Mouse (Mus musculus) ovary, postnatal 36 days (tissue): ENCODE measurements around the gene Ndufv1.
"Not testable (repeated sequence)": the region's sequence is repeated elsewhere in the genome, so short reads cannot be mapped to it uniquely, and the experiment has no call there.

Experiments
- DNase-seq: peaks from one replicate; pipeline ENCODE4 v3.0.0; 2022; ENCODE audit warnings: low spot score, mixed read lengths

Ndufv1 gene

GRCm38 (mm10) chr19:4012432-4013022 is at the start of gene Ndufv1:
Gene Ndufv1 (minus strand): TSS chr19:4012806.
- peak; percentile 93 for DNase-seq

DNA sequence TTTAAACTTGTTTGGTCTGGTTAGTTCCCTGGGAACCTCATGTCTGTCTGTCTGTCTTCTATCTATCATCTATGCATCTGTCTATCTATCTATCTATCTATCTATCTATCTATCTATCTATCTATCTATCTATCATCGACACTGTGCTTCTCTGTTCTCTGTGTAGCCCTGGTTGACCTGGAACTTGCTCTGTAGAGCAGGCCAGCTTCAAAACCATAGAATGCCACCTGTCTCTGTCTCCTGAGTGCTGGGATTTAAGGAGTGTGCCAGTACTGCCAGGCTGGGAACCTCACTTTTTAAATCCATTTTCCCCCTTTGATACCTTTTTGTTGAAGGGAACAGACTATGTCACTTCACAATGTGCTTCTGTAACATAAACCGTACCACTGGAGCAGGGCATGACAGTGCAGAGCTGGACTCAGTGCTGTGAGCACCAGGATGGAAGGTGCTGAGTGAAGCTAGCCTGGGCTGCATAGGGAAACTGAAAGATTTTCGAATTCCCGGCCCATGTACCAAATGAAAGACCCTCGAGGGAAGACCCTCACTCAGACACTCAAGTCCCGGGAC is 48.4 kb upstream of the Ndufv1 start:
- no peak for DNase-seq

- DNase-seq = not testable (repeated sequence)
Measured at GRCm38 (mm10) chr19:4060044-4060898, 47.7 kb upstream of the Ndufv1 start.

DNA sequence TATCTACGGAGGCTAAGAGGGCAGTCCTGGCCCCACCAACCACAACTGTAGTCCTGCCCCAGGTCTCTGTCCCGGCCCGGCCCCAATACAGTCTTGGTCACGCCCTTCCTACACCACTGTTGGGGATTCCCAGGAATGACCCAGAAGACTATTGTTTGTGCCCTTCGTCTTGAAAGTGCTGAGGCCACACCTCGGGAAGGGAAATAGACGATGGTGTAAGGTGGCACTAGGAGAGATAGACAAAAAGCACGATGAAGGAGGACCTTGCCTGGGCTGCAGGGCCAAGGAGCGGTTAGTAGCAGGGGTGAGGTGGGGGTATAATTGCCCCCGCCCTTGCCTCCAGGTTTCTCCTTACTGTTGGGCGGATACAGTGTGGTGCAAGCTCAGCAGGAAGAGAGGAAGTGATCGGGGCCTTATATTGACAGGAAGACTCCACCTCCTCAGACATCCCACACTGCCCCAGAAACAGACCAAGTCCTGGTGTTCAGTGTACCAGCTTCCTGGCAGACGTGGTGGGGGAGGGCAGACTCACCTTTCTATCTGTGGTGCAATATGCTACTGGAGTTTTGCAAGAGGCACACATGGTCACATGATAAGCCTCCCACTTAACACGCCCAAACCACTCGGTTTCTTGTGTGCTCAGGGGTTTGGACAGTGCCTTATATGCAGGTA is 46.6 kb upstream of the Ndufv1 start, which contains the start of gene Gstp3:
Gene Gstp3, minus strand, starts transcription at position 501 of the 672 bp plus-strand sequence.
- DNase-seq = no peak

GRCm38 (mm10) chr19:4058581-4058980 is 46.0 kb upstream of the Ndufv1 start:
- DNase-seq = no peak

DNA sequence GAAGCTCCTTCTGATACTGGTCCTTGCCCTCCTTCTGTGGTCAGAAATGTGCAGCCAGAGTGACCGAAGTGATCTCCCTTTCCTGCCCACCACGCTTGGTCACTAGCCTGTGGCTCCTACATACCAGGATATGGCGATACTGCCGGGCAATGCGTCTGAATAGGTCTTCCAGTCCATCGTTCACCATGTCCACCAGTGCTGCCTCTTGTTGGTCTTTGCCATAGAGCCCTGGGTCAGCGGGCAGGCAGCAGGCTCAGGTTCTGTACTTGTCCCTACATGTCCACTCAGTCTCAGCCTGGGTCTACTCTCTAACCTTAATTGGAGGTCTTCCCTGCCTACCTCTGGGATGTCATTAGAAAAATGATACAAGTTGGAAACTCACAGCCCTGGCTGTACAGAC is 45.4 kb upstream of the Ndufv1 start:
- no peak for DNase-seq

- no peak for DNase-seq
Measured at GRCm38 (mm10) chr19:4057389-4057788, 44.8 kb upstream of the Ndufv1 start.

DNA sequence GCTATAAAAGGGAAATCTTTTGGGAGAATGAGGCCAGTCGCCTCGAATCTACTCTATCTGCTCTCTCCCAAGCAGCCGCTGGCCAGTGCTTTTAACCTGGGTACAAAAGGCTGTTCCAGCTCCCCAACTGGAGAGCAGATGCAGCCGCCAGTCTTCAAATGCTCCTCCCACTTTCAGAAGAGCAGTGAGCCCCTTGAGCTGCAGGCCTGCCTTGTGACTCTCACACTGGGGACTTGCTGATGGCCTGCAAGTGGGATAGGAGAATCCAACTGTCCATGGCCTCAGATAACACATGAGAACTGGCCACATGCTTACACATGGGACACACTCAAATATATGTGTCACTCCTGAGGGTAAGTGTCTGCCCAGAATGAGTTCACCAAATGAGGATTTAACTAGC is 44.1 kb upstream of the Ndufv1 start:
- no peak for DNase-seq

DNA sequence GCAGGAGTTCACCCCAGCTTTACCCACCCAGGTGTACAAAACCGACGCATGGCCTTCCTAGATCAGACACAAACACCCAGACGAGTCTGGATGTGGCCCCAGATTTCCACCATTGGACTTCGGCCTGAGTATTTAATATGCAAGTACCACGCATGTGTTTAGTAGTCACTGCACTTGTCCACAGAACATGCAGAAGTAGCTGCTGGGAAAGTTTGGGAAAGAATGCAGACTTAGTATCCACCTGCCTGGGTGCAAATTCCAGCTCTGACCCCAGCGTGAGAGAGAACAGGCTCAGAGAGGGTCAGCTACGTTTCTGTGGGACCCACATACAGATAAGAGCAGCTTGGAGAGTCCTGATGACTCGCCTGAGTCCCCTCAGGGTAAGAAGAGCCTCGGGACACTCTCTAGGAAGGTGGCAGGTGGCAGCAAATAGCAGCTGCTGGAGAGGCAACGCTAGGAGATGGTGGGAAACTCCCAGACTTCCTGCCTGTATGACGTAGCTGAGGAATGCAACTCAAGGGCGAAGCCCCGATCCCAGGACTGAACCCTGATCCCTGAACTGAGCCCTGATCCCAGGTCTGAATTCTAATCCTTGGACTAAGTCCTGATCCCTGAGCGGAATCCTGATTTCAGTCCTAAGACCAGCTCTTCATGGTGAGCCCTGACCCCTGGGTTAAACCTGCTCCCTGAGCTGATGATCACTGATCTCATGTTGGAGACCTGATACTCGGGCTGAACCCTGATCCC is 43.5 kb upstream of the Ndufv1 start:
- DNase-seq = no peak

- no peak for DNase-seq
Measured at GRCm38 (mm10) chr19:4055216-4055946, 42.8 kb upstream of the Ndufv1 start.

DNA sequence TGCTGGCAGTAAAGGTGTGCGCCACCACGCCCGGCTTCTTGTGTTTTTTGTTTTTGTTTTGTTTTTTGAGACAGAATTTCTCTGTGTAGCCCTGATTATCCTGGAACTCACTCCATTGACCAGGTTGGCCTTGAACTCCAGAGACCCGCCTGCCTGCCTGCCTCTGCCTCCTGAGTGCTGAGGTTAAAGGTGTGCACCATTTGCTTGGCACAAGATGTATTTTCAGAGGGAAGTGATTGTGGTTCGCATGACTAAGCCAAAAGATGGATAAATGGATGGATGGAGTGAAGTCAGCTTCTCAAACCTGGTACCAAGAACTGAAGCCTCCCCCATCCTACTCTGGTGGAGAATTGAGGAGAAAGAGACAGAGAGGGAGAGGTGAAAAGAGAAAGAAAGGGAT is 42.0 kb upstream of the Ndufv1 start:
- DNase-seq = no peak

DNA sequence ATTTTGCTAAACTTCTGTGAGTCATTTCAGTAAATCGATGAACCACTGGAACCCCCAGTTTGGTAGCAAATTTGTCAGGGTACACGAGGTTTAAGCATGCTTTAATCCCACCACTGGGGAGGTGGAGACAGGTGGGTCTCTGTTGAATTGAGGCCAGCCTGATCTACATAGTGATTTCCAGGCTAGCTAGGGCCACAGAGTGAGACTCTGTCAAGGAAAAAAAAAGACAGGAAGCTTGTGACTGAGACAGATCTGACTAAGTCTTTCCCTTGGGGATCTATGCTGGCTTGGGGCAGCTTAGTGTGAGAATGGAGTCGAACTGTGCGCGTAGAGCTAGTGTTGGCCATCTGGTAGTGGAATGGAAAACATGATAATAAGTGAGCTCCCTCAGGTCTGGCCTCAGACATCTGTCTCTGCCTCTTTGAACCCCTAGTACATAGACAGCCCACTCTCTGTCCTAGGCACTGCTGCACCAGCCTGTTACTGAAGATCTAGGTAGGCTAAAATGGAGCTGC is 40.0 kb upstream of the Ndufv1 start:
- DNase-seq = no peak

- DNase-seq = peak; percentile 63
Measured at GRCm38 (mm10) chr19:4051741-4052515, 39.3 kb upstream of the Ndufv1 start.

DNA sequence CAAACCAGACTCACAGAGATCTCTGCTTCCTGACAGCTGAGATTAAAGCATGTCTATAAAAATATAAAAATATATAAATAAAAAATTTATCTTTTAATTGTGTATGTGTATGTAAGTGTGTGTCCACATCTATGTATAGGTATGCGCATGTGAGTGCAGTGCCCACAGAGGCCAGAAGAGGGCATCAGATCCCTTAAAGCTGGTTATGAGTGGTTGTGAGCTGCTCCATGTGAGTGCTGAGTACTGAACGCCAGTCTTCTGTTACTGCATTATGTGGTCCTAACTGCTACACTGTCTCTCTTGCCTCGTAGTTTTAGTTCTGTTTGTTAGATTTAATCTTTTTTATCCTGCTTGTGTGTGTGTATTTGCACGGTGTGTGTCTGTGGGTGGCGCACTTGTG is 38.4 kb upstream of the Ndufv1 start:
- no peak for DNase-seq

DNA sequence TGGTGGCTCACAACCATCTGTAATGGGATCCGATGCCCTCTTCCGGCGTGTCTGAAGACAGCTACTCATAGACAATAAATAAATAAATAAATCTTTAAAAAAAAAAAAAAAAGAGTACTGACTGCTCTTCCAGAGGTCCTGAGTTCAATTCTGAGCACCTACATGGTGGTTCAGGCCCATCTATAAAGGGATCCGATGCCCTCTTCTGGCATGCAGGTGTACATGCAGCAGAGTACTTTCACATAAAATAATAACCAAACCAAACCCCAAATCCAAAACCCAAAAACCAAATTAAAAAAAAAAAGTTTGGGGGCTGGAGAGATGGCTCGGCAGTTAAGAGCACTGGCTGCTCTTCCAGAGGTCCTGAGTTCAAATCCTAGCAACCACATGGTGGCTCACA is 36.5 kb upstream of the Ndufv1 start:
- not testable (repeated sequence) for DNase-seq

- DNase-seq = peak; percentile 70
Measured at GRCm38 (mm10) chr19:4047859-4048258, 35.3 kb upstream of the Ndufv1 start.

DNA sequence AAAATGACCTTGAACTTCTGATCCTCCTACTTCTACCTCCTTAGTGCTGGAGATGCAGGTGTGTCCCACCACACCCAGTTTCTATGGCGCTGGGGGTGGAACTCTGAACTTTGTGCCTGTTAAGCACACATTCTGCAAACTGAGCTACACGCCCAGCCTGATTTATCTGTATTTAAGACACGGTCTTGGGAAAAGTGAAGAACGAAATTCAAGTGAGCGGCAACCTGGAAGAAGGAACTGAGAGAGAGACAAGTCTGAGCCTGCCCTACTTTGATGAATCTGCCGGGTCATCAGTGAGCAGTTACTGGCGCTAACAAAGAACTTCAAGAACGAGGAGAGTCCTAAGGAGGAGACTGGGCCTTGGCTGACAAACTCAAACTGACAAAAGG is 34.3 kb upstream of the Ndufv1 start:
- DNase-seq = no peak

DNA sequence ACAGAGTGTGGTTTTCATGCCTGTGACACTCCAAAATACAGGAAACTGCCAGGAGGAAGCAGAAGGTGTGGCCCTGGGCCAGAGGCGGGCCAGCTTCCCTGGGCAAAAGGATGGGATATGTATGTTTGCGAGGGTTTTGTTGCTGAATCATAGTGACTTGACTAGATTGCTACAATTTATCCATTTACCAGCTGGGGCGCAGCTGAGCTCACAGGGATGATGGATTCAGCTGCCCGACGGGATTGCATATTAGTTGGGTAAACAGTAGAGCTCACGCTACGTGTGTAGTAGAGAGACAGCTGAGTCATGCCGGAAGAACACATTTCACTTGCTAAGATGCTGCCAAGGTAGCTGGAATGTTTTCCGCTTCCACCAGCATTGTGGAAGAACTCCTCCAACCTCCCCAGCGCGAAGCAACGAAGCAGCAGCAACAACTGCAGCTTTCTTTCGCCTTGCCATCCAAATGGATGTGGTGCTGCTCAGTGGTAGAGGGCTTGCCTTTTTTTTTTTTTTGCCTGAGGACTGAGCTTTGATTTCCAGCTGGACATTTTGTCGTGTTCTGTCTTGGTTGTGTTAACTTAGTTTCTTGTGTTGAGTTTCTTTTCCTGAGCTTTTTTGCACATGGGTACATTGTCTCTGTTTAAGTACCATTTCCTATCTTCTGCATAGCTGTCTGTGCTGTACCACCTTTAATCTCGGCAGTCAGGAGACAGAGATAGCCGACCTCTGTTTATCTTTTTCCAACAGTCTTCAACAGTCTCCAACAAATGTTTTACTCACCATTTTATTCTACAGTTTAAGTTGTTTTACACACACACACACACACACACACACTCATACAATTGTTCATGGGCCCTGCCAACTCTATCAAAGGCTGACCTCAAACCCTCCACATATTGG is 33.6 kb upstream of the Ndufv1 start, which contains the start of gene Gstp2:
Gene Gstp2, minus strand, starts transcription at position 58 of the 900 bp plus-strand sequence.
- peak; percentile 64 for DNase-seq

- not testable (repeated sequence) for DNase-seq
Measured at GRCm38 (mm10) chr19:4044109-4044508, 31.5 kb upstream of the Ndufv1 start.
